Mouse (Mus musculus) forebrain, embryonic 14.5 days (tissue): ENCODE data around the gene Aars. TPM values are rescaled to one million over a fixed set of nuclear protein-coding genes. Genes with fewer than 3 reads are reported as not detected.

Source experiments
- microRNA-seq: library from miRNA; unstranded; fragments of <30 nt; microRNA quantifications from one replicate; pipeline ENCODE4, GENCODE M21; 2016
- polyA plus RNA-seq: library from polyadenylated mRNA; unstranded; fragments of >200 nt; fragmentation: Nextera tagmentation; extraction: Ambion mirVana; gene quantifications from 2 replicates; pipeline ENCODE4 v1.2.1, GENCODE M21; 2014

Aars gene
- polyA plus RNA-seq, 1 experiment from 2014 or later = 61.8 TPM

Small RNA genes within 50 kb of the gene (microRNA-seq; reads per million reads assigned to microRNA genes)
- gene Gm24103 (not detected), gene Mir3473d (0.40 reads per million)

Other genes with a start within 250 kb of the Aars start
- 2.2 and 4.2 TPM in 2 replicates for gene Il34, start 227.2 kb upstream of the Aars start, polyA plus RNA-seq
- 56.1 and 61.5 TPM in 2 replicates for gene Cog4, start 186.5 kb upstream of the Aars start, polyA plus RNA-seq
- 98.5 and 111 TPM in 2 replicates for gene Sf3b3, start 186.4 kb upstream of the Aars start, polyA plus RNA-seq
- 5.5 and 5.7 TPM in 2 replicates for gene Fuk, start 130.7 kb upstream of the Aars start, polyA plus RNA-seq
- 12.5 and 16.1 TPM in 2 replicates for gene St3gal2, start 113.2 kb upstream of the Aars start, polyA plus RNA-seq
- gene Ddx19a, start 35.3 kb upstream of the Aars start, polyA plus RNA-seq = 15.8 and 16.7 TPM in 2 replicates
- gene Ddx19b, start 1.4 kb upstream of the Aars start, polyA plus RNA-seq = 7.0 and 7.2 TPM in 2 replicates
- not detected in 2 replicates for gene Exosc6, start 23.2 kb downstream of the Aars start, polyA plus RNA-seq
- 0.42 and 0.61 TPM in 2 replicates for gene Clec18a, start 59.3 kb downstream of the Aars start, polyA plus RNA-seq
- gene Pdpr, start 61.5 kb downstream of the Aars start, polyA plus RNA-seq = 6.7 and 7.7 TPM in 2 replicates
- 65.2 and 66.1 TPM in 2 replicates for gene Glg1, start 226.1 kb downstream of the Aars start, polyA plus RNA-seq